Mouse (Mus musculus): ENCODE measurements around the gene Tfap2e.
A peak's percentile ranks its signal among the peaks of the same experiment; 100 is the strongest.

Gene Tfap2e

GRCm38 (mm10) chr4:126736001-126736414, at the start of gene Tfap2e:
Gene Tfap2e, minus strand, starts transcription at chr4:126736240.
- DNase-seq (ENCODE audit: low spot score in 2 of 2): peak in 1 of 2 experiments; percentile 11

DNA sequence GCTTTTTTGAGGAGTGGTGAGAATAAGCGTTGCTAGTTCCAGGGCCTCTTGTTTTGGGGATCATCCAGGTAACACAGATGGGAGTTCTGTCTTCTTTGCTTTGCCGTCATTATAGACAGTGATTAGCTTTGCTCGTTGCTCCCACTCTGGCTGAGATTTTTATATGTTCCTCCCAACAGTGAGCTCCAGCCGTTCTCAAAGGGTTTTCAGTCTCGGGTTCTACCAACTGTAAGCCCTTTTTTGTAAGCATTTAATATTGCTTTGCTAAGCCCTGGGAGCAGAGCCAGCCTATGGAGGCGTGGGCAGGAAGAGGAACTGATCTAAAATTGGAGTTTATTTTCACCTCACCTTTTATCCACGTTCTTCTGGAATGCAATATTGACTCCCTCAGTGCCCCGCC, 47.0 kb upstream of the Tfap2e start:
- no peak for DNase-seq (ENCODE audit: low spot score in 2 of 2)

GRCm38 (mm10) chr4:126782512-126782911, 46.5 kb upstream of the Tfap2e start:
- no peak for DNase-seq (ENCODE audit: low spot score in 2 of 2)

DNA sequence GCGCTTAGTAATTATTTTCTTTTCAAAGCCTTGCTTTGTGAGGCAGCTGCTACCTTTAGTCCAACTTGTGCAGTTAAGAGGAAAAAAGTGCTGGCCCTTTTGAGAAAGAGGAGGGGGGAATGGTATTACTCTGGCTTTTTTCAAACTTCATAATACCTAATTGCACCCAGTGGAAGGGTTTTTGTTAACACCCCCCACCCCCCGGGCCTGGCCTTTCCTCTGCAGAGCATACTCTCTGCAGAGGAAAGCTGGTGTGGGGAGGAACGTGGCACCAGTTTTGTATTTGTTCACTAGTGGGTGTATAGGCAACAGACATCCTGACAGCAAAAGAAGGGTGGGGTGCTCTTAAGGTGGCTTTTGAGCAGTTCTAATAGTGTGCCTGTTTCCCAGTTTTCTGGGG, 45.8 kb upstream of the Tfap2e start:
- DNase-seq (ENCODE audit: low spot score in 2 of 2): no peak

DNA sequence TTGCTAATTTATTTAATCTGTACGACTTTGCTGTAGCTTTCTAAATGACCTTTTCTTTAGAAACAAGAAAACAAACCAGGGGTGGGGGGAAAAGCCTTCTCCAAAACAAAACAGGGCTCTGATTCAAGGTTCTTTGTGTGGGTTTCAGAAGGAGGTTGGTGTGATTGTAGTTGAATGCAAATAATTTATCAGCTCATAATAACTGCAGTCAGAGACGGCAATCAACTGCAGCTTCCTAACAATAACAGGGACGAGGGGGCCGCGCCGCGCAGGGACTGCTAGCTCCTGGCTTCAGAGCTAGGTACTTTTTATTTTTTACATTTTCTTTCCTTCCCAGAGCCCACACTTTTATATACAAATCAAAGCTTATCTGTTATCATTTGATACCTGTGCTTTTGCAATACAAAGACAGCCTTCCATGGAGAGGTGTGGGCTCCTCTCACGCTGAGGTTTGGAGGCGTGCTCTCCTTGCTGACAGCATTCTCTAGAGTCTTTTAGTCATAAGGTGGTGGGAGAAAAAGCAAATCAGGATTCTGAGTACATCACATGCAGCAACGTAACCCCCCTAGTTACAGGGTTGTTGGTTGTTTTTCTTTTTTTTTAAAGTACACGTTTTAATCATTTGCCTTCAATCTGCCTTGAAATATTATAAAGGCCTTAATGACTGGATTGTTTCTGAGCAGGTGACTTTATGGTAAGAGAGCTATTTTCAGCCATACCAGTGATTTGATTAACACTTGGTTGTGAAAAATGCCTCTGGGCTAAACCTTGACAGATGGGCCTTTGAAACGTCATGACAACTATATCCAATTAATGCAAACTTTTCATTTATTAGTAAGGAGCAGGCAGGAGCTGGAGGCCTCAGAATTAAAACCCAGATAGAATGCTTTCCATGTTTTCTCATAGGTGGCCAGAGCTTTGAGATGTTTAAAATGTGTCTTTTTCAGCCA, 44.1 kb upstream of the Tfap2e start:
- no peak for DNase-seq (ENCODE audit: low spot score in 2 of 2)

- DNase-seq (ENCODE audit: low spot score in 2 of 2): no peak
Measured at GRCm38 (mm10) chr4:126779148-126779581, 43.1 kb upstream of the Tfap2e start.

GRCm38 (mm10) chr4:126775182-126775581, 39.1 kb upstream of the Tfap2e start:
- DNase-seq (ENCODE audit: low spot score in 2 of 2): no peak

GRCm38 (mm10) chr4:126773871-126774270, 37.8 kb upstream of the Tfap2e start:
- no peak for DNase-seq (ENCODE audit: low spot score in 2 of 2)

DNA sequence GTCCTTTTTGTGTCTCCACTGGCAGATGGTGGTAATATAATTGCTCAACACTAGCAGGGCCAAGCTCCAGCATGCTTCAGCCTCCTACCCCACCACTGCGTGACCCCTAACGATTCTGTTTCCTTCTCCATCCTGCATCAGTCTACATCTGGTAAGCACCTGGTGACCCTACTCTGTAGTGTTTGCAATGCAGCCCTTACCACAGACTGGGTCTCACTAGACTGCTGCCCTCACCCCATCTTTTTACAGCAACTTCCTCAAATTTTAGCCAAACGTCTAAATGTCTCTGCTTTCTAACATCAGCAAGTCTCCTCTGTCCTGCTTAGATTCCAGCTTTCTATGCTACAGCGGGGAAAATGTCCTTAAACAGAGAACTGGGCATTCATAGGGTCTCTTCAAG, 34.8 kb upstream of the Tfap2e start:
- DNase-seq (ENCODE audit: low spot score in 2 of 2): no peak

- DNase-seq (ENCODE audit: low spot score in 2 of 2): no peak
Measured at GRCm38 (mm10) chr4:126769800-126770563, 33.9 kb upstream of the Tfap2e start.

GRCm38 (mm10) chr4:126763483-126763882, 27.4 kb upstream of the Tfap2e start:
- no peak for DNase-seq (ENCODE audit: low spot score in 2 of 2)

DNA sequence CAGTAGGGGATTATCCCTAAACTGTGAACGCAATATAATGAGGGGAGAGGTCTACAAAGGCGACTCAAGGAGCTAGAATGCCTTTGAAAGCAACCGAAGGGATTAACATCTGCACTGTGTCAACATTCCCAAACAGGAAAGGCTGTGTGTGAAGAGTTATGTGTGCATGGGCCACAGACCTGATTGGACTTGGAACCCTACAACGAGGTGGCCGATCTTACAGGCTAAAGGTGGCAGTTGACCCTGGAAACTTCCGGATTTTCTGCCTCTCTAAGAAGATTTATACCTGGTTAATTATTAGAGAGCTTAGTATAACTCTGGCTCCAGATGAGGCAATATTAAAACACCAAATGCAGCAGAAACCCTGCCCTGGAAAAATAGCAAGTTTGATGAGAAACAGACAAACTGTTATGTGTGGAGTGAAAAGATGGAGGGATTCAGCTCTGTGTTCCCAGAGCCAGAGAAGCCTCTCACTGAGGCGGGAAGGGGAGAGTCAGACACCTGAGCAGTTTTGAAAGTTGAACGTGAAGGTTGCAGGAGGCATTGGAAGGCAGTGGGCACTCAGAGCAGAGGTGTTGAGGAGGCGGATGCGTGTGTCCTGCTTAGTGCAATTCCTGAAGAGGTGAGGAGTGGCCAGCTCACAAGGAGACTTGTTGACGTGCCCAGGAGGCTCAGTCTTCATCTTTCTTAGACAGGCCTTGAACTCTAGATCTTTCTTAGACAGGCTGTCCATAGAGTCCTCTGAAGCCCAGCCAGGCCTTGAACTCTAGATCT, 26.7 kb upstream of the Tfap2e start:
- DNase-seq (ENCODE audit: low spot score in 2 of 2): no peak

DNA sequence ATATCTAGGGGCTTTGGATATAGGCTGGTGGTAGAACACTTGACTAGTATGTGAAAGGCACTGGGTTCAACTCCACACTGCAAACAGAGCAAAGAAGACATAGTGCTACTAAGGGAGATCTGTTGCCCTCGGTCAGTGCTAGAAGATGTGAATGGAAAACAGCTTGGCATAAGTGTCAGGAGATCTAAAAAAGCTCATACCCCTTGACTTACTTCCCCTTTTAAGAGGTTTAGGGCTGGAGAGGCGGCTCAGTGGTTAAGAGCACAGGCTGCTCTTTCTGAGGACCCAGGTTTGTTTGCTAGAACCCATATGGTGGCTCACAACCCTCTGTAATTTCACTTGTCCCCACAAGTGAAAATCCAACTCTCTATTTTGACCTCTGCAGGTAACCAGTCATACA, 23.4 kb upstream of the Tfap2e start:
- no peak for DNase-seq (ENCODE audit: low spot score in 2 of 2)

DNA sequence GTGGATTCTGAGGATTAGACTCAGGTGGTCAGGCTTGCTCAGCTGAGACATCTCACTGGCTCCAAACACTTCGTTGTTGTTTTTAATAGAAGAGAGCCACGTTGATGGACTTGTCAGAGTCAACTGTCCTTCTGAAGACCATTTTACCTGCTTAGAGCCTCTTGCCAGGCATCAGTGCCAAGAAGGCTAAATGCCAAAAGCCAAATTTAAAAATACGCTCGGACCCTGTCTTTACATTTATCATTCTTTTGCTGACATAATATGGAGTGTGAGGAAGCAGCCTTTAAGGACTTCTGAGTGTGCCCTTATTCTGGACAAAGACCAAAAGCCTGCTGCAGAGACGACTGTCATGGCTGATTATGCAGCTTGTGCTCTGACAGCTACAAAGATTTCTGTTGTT, 22.3 kb upstream of the Tfap2e start:
- no peak for DNase-seq (ENCODE audit: low spot score in 2 of 2)

DNA sequence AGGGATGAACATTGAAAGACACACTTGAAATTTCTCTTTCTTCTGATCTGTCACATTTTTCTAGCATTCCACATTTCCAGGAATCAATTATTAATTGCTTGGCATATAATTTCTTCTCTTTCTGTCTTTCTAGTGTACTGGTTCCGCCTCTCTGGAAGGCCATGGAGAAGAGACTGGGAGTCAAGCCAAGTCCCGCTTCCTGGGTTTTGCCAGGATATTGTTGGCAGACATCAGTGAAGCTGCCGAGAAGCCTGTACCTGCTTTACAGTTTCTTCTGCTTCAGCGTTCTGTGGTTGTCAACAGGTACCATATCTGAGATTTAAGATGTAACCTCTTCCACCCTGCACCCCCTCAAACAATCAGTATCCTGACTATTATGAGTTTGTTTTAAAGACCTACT, 20.7 kb upstream of the Tfap2e start:
- no peak for DNase-seq (ENCODE audit: low spot score in 2 of 2)

DNA sequence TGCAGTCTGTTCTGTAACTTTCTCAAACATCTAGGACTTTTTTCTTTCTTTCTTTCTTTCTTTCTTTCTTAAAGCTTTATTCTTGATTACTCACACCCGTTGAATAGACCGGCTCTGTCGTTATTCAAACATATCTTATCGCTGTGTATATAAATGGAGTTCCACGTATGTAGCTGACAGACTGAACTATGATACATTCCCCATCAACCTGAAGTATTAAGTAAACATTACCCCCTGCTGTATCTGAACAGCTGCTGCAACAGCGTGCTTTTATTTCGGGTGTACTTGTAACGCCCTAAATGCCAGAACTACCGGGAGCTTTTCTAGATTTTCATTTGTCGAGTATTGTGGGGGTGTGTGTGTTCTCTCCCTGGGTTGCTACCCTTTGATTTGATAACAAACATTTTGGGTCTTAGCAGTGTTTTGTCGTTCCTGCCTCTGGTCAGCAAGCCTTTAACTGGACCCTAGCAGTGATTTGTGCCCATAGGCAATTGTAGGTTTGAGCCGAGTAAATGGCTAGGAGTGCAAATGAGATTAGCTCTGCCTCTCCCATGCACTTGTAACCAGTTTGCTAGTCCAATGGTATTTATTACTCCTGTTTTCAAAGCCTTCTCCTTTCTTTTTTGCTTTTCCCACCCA, 18.8 kb upstream of the Tfap2e start:
- no peak for DNase-seq (ENCODE audit: low spot score in 2 of 2)

GRCm38 (mm10) chr4:126754231-126754611, 18.2 kb upstream of the Tfap2e start:
- DNase-seq (ENCODE audit: low spot score in 2 of 2): no peak

DNA sequence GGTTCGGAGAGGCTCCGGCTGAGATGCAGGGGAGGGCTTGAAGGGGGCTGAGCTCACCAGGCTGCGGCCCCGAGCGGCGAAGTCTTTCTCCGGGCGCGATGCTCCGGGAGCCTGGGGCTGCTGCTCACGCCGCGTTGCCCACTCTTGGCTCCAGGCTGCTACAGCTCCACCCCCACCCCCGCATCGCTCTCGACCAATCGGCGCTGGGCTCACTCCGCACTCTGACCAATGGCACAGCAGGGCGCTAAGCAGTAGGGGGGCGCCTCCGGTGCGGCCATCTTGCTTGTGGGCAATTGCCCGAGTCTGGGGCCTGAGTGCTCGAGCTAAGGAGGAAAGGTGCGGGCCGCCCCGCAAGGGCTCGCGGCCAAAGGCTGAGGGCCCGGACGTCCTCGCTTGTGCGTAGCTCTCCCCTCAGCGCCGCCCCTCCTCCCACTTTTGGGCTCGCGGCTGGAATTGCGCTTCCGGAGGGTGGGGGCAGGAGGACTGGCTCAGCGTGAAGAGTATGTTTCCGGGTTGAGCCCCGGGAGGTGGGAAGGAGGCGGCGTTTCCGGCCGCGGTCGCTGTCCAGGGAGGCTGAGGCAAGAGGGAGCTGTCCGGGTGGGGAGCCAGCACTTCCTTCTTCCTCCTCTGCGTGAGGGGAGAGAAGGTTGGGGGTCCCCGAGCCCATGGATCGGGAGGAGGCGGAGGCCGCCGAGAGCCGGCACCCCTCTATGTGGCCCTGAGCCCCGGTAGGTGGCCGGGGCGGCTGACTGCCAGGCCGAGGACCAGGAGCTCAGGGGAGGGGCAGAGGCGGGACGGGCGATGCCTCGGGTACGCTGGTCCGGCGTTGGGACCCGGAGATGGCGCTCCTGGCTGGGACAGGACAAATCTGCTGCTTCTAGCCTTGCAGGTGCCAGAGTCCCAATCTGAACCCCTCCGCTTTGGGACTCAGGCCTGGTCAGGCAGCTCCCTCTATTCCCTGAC, 17.5 kb upstream of the Tfap2e start, which contains the start of the genes Ncdn and AU040320:
TSS of gene Ncdn (minus strand) at position 171 of the 963 bp plus-strand sequence.
TSS of gene AU040320 (plus strand) at position 277 of the 963 bp plus-strand sequence.
- peak; percentile 97 for DNase-seq (ENCODE audit: low spot score in 2 of 2)

- DNase-seq (ENCODE audit: low spot score in 2 of 2): peak; percentile 36 to 44
Measured at GRCm38 (mm10) chr4:126752608-126753141, 16.6 kb upstream of the Tfap2e start.

All from frontal cortex, postnatal 10 days (tissue).